Mouse (Mus musculus) ES-E14 (cell line): ENCODE data around the gene Dnmbp. TPM values are rescaled to one million over a fixed set of nuclear protein-coding genes. Genes with fewer than 3 reads are reported as not detected.

Source experiments
- DNase-seq: peaks from one replicate; pipeline ENCODE4 v3.0.0-alpha.2; 2013; ENCODE audit warnings: low read depth, low spot score
- H3K27ac ChIP-seq: 2 replicates; pipeline ENCODE4 v1.5.1; 2012; ENCODE audit warnings: low read depth, mild to moderate bottlenecking, low read length, moderate library complexity, mixed read lengths; ENCODE audit not compliant: poor library complexity, insufficient read depth, severe bottlenecking
- H3K36me3 ChIP-seq: 2 replicates; pipeline ENCODE4 v1.6.1; 2012; ENCODE audit warnings: mild to moderate bottlenecking, low read length, moderate library complexity, mixed read lengths; ENCODE audit not compliant: control insufficient read depth, poor library complexity, insufficient read depth, severe bottlenecking
- H3K4me1 ChIP-seq, 2 experiments: fragments of 150-350 bp in 1 of 2; sonication (generic) in 1 of 2; 2 replicates each; pipeline ENCODE4 v1.6.1; 2012; ENCODE audit warnings: low read length in 2 of 2, mild to moderate bottlenecking in 1 of 2, mixed read lengths in 1 of 2; ENCODE audit not compliant: control insufficient read depth in 2 of 2, insufficient read depth in 2 of 2, poor library complexity in 1 of 2
- H3K4me3 ChIP-seq, 2 experiments: fragments of 150-350 bp in 1 of 2; sonication (generic) in 1 of 2; 2 replicates each; pipeline ENCODE4 v1.5.1; 2012; ENCODE audit warnings: low read length in 2 of 2, low read depth in 1 of 2, mild to moderate bottlenecking in 1 of 2, mixed read lengths in 1 of 2; ENCODE audit not compliant: insufficient read depth in 1 of 2, poor library complexity in 1 of 2, severe bottlenecking in 1 of 2
- H3K9ac ChIP-seq: 2 replicates; pipeline ENCODE4 v1.6.1; 2012; ENCODE audit warnings: low read depth, mild to moderate bottlenecking, low read length, mixed read lengths; ENCODE audit not compliant: poor library complexity, insufficient read depth, severe bottlenecking
- H3K9me3 ChIP-seq: fragments of 150-350 bp; sonication (generic); 2 replicates; pipeline ENCODE4 v1.6.1; 2012; ENCODE audit warnings: low read depth, mild to moderate bottlenecking, low read length; ENCODE audit not compliant: control insufficient read depth, insufficient read depth
- CHD2 ChIP-seq: IDR thresholded peaks from 2 replicates; pipeline ENCODE4 v1.6.1; 2014; ENCODE audit warnings: mild to moderate bottlenecking, low read depth, low read length, inconsistent platforms
- HCFC1 ChIP-seq: IDR thresholded peaks from 2 replicates; pipeline ENCODE4 v1.6.1; 2012; ENCODE audit warnings: low read length, inconsistent platforms, borderline replicate concordance; ENCODE audit not compliant: insufficient read depth
- MAFK ChIP-seq: IDR thresholded peaks from 2 replicates; pipeline ENCODE4 v1.6.1; 2014; ENCODE audit warnings: mild to moderate bottlenecking, low read depth, low read length, inconsistent platforms; ENCODE audit not compliant: insufficient read depth
- ZC3H11A ChIP-seq: IDR thresholded peaks from 2 replicates; pipeline ENCODE4 v1.6.1; 2012; ENCODE audit warnings: low read depth, mild to moderate bottlenecking, inconsistent platforms, low read length, borderline replicate concordance
- ZNF384 ChIP-seq: IDR thresholded peaks from 2 replicates; pipeline ENCODE4 v1.6.1; 2012; ENCODE audit warnings: low read depth, low read length, inconsistent platforms
- in situ Hi-C, 2 experiments: fragments of 600-800 bp; cut with MboI; formaldehyde crosslinking; loops; one replicate each; pipeline ENCODE4 v1.15.1; 2025; ENCODE audit warnings: low sequenced_read_pairs in 2 of 2, inconsistent platforms in 1 of 2; ENCODE audit not compliant: unreplicated experiment in 2 of 2
- total RNA-seq: library from RNA; depleted of rRNA; stranded (reverse); fragments of 300-350 nt; gene quantifications from 2 replicates; pipeline ENCODE4 v1.2.3, GENCODE M21; 2012

Gene Dnmbp
- total RNA-seq, 1 experiment = 11.5 TPM

- in situ Hi-C loops = no loop called here
- no peak for DNase-seq
- no peak overlapping the region for H3K9ac ChIP-seq
- no peak overlapping the region for H3K4me3 ChIP-seq
- TF ChIP-seq ZC3H11A (no peak), CHD2 (no peak), HCFC1 (no peak), ZNF384 (no peak), MAFK (no peak)
- H3K27ac ChIP-seq = no peak overlapping the region
- H3K36me3 ChIP-seq = no peaks in the 10 kb centered on the region
- H3K9me3 ChIP-seq = no peaks in the 10 kb centered on the region
- peaks cover 3 to 9% of the 10 kb centered on the region in 2 experiments; a peak in 3 of 4 replicates for H3K4me1 ChIP-seq
These were observed 25.0 kb downstream of the Dnmbp start for GRCm38 (mm10) chr19:43914986-43915385.

- Histone ChIP-seq H3K9ac (no peak overlapping the region), H3K4me3 (no peak overlapping the region), H3K36me3 (no peaks in the 10 kb centered on the region), H3K4me1 (peaks cover 0 to 6% of the 10 kb centered on the region in 2 experiments; a peak in 2 of 4 replicates), H3K9me3 (no peaks in the 10 kb centered on the region), H3K27ac (no peak overlapping the region)
- TF ChIP-seq HCFC1 (no peak), MAFK (no peak), CHD2 (no peak), ZC3H11A (no peak), ZNF384 (no peak)
- no peak for DNase-seq
- in situ Hi-C loops = no loop called here
These were observed 27.1 kb downstream of the Dnmbp start for GRCm38 (mm10) chr19:43912775-43913486.

GRCm38 (mm10) chr19:43906492-43906891 is 33.5 kb downstream of the Dnmbp start:
- peak; percentile 48 for DNase-seq
- TF ChIP-seq ZNF384 (no peak), HCFC1 (no peak), CHD2 (no peak), MAFK (no peak), ZC3H11A (no peak)
- H3K4me1 ChIP-seq = no peaks in the 10 kb centered on the region; a peak in 1 of 4 replicates
- H3K27ac ChIP-seq = no peak overlapping the region
- in situ Hi-C loops = no loop called here
- H3K9me3 ChIP-seq = no peaks in the 10 kb centered on the region
- H3K4me3 ChIP-seq = no peak overlapping the region
- no peak overlapping the region for H3K9ac ChIP-seq
- H3K36me3 ChIP-seq = no peaks in the 10 kb centered on the region

GRCm38 (mm10) chr19:43905985-43906384 is 34.0 kb downstream of the Dnmbp start:
- H3K36me3 ChIP-seq = no peaks in the 10 kb centered on the region
- TF ChIP-seq MAFK (no peak), HCFC1 (no peak), ZNF384 (no peak), ZC3H11A (peak; percentile 21; the same call in 1 of the 2 replicates), CHD2 (no peak)
- no peaks in the 10 kb centered on the region; a peak in 1 of 4 replicates for H3K4me1 ChIP-seq

More at GRCm38 (mm10) chr19:43905985-43906384, 34.0 kb downstream of the Dnmbp start:
- H3K9me3 ChIP-seq = no peaks in the 10 kb centered on the region
- in situ Hi-C loops = no loop called here
- no peak overlapping the region for H3K27ac ChIP-seq
- no peak overlapping the region for H3K9ac ChIP-seq
- H3K4me3 ChIP-seq = no peak overlapping the region
- DNase-seq = no peak
